Mouse (Mus musculus): ENCODE data around the gene Gm5901.

GRCm38 (mm10) chr7:105394606-105395005, 19.8 kb downstream of the Gm5901 start:
- TF ChIP-seq CTCF (IDR thresholded peaks at IDR 0.05; ENCODE audit: low read depth, low read length) (no peak), EP300 (IDR thresholded peaks at IDR 0.05; ENCODE audit: insufficient read depth, low read depth, low read length) (no peak), POLR2A (IDR thresholded peaks at IDR 0.05; ENCODE audit: insufficient read depth, low read length) (no peak)
